Mouse (Mus musculus) duodenum, adult 2 months (tissue): ENCODE measurements around the gene Zfp94. TPM values are rescaled to one million over a fixed set of nuclear protein-coding genes. Genes with fewer than 3 reads are reported as not detected.

Source experiments
- polyA plus RNA-seq: library from polyadenylated mRNA; depleted of rRNA; stranded (reverse); fragments of >200 nt; gene quantifications from 2 replicates; pipeline ENCODE4 v1.2.3, GENCODE M21; 2012; ENCODE audit warnings: low replicate concordance; rRNA removed

Gene Zfp94
- polyA plus RNA-seq = 0.83 and 4.3 TPM in 2 replicates

DNA sequence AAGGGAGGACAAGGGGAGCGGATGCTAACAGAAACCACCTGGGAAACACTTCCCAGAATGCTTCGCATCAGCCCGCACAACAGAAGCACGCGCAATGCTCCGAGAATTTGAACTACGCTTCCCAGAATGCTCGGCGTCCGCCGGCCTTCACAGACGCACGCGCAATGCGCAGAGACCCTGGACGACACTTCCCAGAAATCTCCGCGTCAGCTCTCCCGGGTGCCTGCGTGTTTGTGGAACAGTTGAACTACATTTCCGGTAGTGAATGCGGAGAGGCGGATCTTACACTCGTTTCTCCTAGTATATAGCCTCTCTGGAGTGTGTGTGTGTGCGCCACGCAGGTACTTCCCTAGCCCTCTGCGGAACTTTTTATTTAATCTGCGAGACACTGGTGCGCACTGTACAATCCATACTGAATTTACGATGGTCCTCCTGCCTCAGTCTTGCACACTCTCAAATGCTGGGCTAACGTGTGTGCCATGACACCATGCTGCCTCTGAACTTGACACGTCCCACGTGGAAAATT is at the start of gene Zfp94:
TSS of gene Zfp94 (minus strand) at position 100 of the 526 bp plus-strand sequence.

GRCm38 (mm10) chr7:24348896-24349295 is 32.4 kb upstream of the Zfp94 start, which contains the start of gene Lypd5:
Gene Lypd5 (plus strand): TSS chr7:24349196.

DNA sequence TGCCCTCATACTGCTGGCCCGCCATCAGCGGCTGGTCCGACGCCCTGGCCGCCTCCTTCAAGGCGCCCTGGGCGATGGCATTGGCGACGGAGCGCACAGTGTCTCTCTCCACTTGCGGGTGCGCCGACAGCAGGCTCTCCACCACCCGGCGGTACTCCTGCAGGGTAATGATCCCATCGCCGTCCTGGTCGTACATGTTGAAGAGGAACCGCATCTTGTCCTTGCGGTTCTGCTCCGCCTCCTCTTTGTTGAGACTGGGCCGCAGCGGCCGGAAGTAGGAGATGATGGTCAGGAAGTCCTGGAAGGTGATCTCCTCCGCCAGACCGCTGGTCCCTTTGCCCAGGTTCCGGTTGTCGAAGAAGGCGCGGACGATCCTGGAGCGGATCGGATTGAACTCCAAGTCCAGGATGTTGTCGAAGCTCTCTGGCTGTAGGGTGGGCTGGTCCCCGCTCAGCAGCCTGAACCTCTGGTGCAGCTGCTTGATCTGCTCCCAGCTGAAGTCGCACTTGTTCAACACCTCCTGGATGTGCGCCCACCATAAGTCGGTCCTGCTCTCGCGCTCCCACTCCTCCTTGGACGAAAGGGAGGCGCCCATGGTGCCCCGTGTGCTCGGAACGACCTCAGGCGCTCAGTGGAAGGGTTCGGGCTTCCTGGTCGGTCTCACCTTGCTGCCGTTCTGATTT is 17.0 kb upstream of the Zfp94 start, which contains the start of gene Tescl:
TSS of gene Tescl (minus strand) at position 633 of the 683 bp plus-strand sequence.

GRCm38 (mm10) chr7:24300771-24301282 is 15.6 kb downstream of the Zfp94 start, which contains the start of gene Zfp61:
Gene Zfp61 (minus strand): TSS chr7:24301232.

GRCm38 (mm10) chr7:24270288-24270672 is 46.2 kb downstream of the Zfp94 start, which contains the start of gene Zfp93:
Gene Zfp93 (plus strand): TSS chr7:24270420.

DNA sequence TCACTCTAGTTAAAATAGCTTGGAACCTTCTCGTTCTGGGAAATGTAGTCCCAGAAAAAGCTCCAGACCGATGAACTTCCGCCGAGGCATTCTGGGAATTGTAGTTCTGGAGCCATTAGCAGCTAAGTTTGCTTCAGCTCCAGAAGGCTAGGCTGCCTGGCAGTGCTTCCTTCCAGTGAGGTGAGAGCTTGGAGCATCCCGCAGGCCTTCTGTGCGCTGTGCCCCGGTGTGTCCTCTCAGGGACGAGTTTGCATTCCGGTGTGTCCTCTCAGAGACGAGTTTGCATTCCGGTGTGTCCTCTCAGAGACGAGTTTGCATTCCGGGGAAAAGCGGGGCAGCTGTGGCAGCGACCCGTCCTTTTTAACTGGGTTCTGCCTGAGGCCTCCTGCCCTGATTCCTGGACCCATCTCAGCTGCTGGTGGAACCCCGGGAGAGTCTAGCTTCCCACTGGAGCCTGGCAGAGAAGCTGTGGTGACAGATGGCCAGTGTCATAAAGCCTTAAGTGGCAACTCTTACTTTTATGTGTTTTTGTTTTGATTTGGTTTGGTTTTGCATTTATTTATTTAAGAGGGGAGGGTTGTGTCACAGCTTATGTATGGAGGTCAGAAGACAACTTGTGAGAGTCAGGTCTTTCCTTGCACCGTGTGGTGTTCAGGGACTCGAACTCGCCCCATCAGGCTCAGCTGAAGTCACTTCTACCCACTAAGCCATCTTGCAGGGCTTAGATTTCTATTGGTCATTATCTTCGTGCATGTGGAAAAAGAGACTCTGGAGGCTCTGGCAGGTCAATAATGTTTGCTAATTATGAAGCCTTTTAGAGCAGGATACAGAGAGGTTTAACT is 61.6 kb downstream of the Zfp94 start, which contains the start of gene Zfp108:
TSS of gene Zfp108 (plus strand) at position 162 of the 842 bp plus-strand sequence.

Other genes with a start within 250 kb of the Zfp94 start
- gene Zfp180, start 234.7 kb downstream of the Zfp94 start, polyA plus RNA-seq = 2.8 and 4.6 TPM in 2 replicates
- gene Zfp112, start 204.4 kb downstream of the Zfp94 start, polyA plus RNA-seq = 0.46 and 1.2 TPM in 2 replicates
- gene Zfp235, start 182.5 kb downstream of the Zfp94 start, polyA plus RNA-seq = 1.8 and 2.4 TPM in 2 replicates
- gene Zfp114, start 141.6 kb downstream of the Zfp94 start, polyA plus RNA-seq = 0.08 TPM in 1 of 2 replicates, not detected in the other
- gene Zfp111, start 105.2 kb downstream of the Zfp94 start, polyA plus RNA-seq = 0.23 and 0.29 TPM in 2 replicates
- 0.11 and 0.27 TPM in 2 replicates for gene Zfp109, start 79.1 kb downstream of the Zfp94 start, polyA plus RNA-seq
- 0.18 and 0.21 TPM in 2 replicates for gene Zfp108, start 61.9 kb downstream of the Zfp94 start, polyA plus RNA-seq
- 0.74 and 0.91 TPM in 2 replicates for gene Zfp93, start 46.2 kb downstream of the Zfp94 start, polyA plus RNA-seq
- 1.0 and 1.4 TPM in 2 replicates for gene Zfp61, start 15.4 kb downstream of the Zfp94 start, polyA plus RNA-seq
- not detected in 2 replicates for gene Tescl, start 17.3 kb upstream of the Zfp94 start, polyA plus RNA-seq
- gene Lypd5, start 32.5 kb upstream of the Zfp94 start, polyA plus RNA-seq = not detected in 2 replicates
- 84.7 and 88.4 TPM in 2 replicates for gene Kcnn4, start 53.6 kb upstream of the Zfp94 start, polyA plus RNA-seq
- gene Smg9, start 83.0 kb upstream of the Zfp94 start, polyA plus RNA-seq = 49.3 and 58.7 TPM in 2 replicates
- 0.07 and 0.47 TPM in 2 replicates for gene Irgc1, start 135.6 kb upstream of the Zfp94 start, polyA plus RNA-seq
- 7.9 and 12.8 TPM in 2 replicates for gene Plaur, start 145.8 kb upstream of the Zfp94 start, polyA plus RNA-seq
- 2.1 and 3.5 TPM in 2 replicates for gene Cadm4, start 165.4 kb upstream of the Zfp94 start, polyA plus RNA-seq
- 15.2 and 23.5 TPM in 2 replicates for gene Zfp428, start 190.3 kb upstream of the Zfp94 start, polyA plus RNA-seq
- gene AC161166.1, start 195.8 kb upstream of the Zfp94 start, polyA plus RNA-seq = 0.13 TPM in 1 of 2 replicates, not detected in the other
- gene Irgq, start 214.0 kb upstream of the Zfp94 start, polyA plus RNA-seq = 7.7 and 8.1 TPM in 2 replicates
- gene Pinlyp, start 229.5 kb upstream of the Zfp94 start, polyA plus RNA-seq = not detected in 2 replicates
- 20.9 and 29.8 TPM in 2 replicates for gene Xrcc1, start 229.6 kb upstream of the Zfp94 start, polyA plus RNA-seq